Mouse (Mus musculus) stomach, embryonic 14.5 days (tissue): ENCODE data around the gene Ppp1cc. TPM values are rescaled to one million over a fixed set of nuclear protein-coding genes. Genes with fewer than 3 reads are reported as not detected.
"Not testable (repeated sequence)": the region's sequence is repeated elsewhere in the genome, so short reads cannot be mapped to it uniquely, and the experiment has no call there.

Experiments
- ATAC-seq: fragments of 200-750 bp; cut with Nextera tagmentation; 2 replicates; pipeline ENCODE4 v1.8.0; 2017; ENCODE audit warnings: low read depth, moderate TSS enrichment; ENCODE audit not compliant: insufficient number of reproducible peaks, insufficient read depth, low FRiP score
- H3K27ac ChIP-seq: fragments of 300-500 bp; sonication (generic); 2 replicates; pipeline ENCODE4 v1.5.1; 2014; ENCODE audit warnings: mild to moderate bottlenecking, low read length, moderate library complexity, mixed read lengths
- H3K27me3 ChIP-seq: fragments of 300-500 bp; sonication (generic); 2 replicates; pipeline ENCODE4 v1.6.1; 2014; ENCODE audit warnings: low read length, control low read depth, mixed read lengths; ENCODE audit not compliant: control insufficient read depth, insufficient read depth
- H3K36me3 ChIP-seq: fragments of 300-500 bp; sonication (generic); 2 replicates; pipeline ENCODE4 v1.6.1; 2014; ENCODE audit warnings: mild to moderate bottlenecking, control low read depth, low read length, moderate library complexity, mixed read lengths; ENCODE audit not compliant: control insufficient read depth, insufficient read depth
- H3K4me1 ChIP-seq: fragments of 300-500 bp; sonication (generic); 2 replicates; pipeline ENCODE4 v1.6.1; 2014; ENCODE audit warnings: low read length, control low read depth, mixed read lengths; ENCODE audit not compliant: control insufficient read depth, insufficient read depth
- H3K4me2 ChIP-seq: fragments of 300-500 bp; sonication (generic); replicated peaks from 2 replicates; pipeline ENCODE4 v1.6.1; 2014; ENCODE audit warnings: low read depth, low read length, control low read depth
- H3K4me3 ChIP-seq: fragments of 300-500 bp; sonication (generic); 2 replicates; pipeline ENCODE4 v1.5.1; 2014; ENCODE audit warnings: low read depth, low read length, control low read depth
- H3K9ac ChIP-seq: fragments of 300-500 bp; sonication (generic); replicated peaks from 2 replicates; pipeline ENCODE4 v1.6.1; 2014; ENCODE audit warnings: low read depth, mild to moderate bottlenecking, control low read depth, low read length, moderate library complexity, mixed read lengths
- H3K9me3 ChIP-seq: fragments of 300-500 bp; sonication (generic); 2 replicates; pipeline ENCODE4 v1.6.1; 2016; ENCODE audit warnings: low read depth, low read length, control low read depth; ENCODE audit not compliant: control insufficient read depth
- WGBS: fragments of 180-500 bp; shearing (Covaris S2); extraction: QIAGEN DNeasy Blood & Tissue Kit; methylation state at CpG from one replicate; pipeline ENCODE4 v1.1.7; 2014; 5-methylcytosine and 5-hydroxymethylcytosine counted together
- polyA plus RNA-seq: library from polyadenylated mRNA; unstranded; fragments of >200 nt; fragmentation: Nextera tagmentation; extraction: Ambion mirVana; gene quantifications from 2 replicates; pipeline ENCODE4 v1.2.1, GENCODE M21; 2014

The Ppp1cc gene
- polyA plus RNA-seq, 1 experiment from 2014 or later, result 234 TPM

DNA sequence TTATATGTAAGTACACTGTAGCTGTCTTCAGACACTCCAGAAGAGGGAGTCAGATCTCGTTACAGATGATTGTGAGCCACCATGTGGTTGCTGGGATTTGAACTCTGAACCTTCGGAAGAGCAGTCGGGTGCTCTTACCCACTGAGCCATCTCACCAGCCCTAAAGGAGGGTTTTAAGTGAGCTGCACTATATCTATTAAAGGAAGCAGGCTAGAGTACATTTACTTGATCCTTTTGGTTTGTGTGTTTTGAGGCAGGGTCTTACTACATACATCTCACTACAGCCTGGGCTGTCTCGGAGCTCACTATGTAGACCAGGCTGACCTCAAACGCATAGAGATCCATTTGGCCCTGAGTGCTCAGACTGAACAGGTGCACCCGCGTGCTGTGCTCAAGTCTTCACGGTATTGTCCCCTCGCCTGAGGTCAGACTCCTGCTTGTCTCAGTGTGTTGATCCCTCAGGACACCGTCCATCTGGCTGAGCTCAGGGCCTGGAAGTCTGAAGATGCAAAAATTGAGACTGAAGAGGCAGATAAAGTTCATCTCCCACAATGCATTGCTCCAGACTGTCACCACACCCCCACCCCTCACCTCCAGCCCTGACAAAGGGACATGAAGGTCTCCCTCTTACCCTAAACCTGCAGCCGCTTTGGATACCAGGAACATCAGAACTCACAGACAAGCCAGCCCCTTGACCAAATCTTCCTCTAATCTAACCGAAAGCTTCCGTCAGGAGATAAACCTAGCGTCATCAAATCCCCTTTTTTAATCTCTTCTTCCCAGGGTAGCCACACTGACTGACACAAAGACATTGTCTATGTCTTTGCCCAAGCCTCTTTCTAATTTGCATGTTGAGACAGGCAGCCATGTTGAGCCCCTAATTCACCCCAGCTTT, 23.4 kb upstream of the Ppp1cc start:
- no peak overlapping the region for H3K4me3 ChIP-seq
- 91% methylated on average over 14 of the region's 14 CpGs for WGBS
- no peak overlapping the region for H3K4me2 ChIP-seq
- no peak overlapping the region for H3K27ac ChIP-seq
- no peaks in the 10 kb centered on the region for H3K36me3 ChIP-seq
- no peak overlapping the region for H3K9ac ChIP-seq
- no peaks in the 10 kb centered on the region for H3K9me3 ChIP-seq
- H3K4me1 ChIP-seq, result 0 out of 2 replicates have a peak, but pooled peaks cover 5% of the 10 kb centered on the region
- no peak for ATAC-seq
- no peaks in the 10 kb centered on the region for H3K27me3 ChIP-seq

GRCm38 (mm10) chr5:122135290-122135882, 22.7 kb upstream of the Ppp1cc start:
- WGBS, result 73% methylated on average over 3 of the region's 3 CpGs
- H3K9me3 ChIP-seq, result no peaks in the 10 kb centered on the region
- H3K9ac ChIP-seq, result no peak overlapping the region
- no peak overlapping the region for H3K27ac ChIP-seq
- no peak overlapping the region for H3K4me3 ChIP-seq
- H3K27me3 ChIP-seq, result no peaks in the 10 kb centered on the region
- H3K4me1 ChIP-seq, result 0 out of 2 replicates have a peak, but pooled peaks cover 5% of the 10 kb centered on the region
- no peaks in the 10 kb centered on the region for H3K36me3 ChIP-seq
- ATAC-seq, result no peak
- no peak overlapping the region for H3K4me2 ChIP-seq

DNA sequence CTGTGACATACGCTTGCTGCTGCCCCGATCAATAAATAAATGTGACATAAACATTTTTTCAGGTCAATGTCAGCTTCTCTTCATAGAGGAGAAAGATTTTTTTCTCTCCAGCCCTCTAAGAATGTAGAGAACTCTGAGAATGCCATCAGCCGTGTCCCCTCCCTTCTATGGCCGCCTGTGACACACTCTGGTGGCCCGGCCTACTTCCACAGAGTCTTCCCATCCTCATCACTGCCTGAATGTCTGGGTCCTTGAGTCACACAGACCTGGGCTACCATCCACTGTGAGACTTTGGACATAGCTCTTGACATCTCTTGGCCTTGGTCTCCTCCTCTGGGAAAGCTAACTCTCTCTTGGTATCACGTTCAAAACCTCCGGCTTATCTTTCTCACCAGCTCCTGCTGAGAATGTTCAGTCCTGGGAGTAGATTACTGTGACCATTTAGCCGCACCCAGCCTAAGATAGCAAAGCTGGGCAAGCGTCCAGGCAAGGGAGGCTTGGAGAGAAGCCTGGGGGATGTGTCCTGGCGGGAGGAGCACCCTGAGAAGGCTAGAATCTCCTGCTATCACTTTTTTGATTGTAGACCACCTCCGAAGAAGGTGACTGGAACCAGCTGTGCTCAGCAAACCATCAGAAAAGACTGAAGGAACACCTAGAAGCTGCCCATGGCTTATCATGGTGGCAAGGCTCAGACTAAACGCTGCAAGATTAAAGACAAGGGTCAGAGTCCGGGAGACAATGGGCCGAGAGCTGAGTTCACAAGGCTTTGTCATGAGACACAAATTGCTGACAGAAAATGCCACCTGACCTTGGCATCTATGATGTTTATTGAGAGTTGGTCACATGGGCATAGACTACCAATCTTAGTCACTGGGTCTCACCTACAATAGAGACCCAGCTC, 21.3 kb upstream of the Ppp1cc start:
- ATAC-seq, result no peak
- H3K36me3 ChIP-seq, result no peaks in the 10 kb centered on the region
- H3K4me2 ChIP-seq, result no peak overlapping the region
- no peaks in the 10 kb centered on the region for H3K27me3 ChIP-seq
- H3K9me3 ChIP-seq, result no peaks in the 10 kb centered on the region
- H3K4me3 ChIP-seq, result no peak overlapping the region
- H3K9ac ChIP-seq, result no peak overlapping the region
- WGBS, result 57% methylated on average over 14 of the region's 14 CpGs
- no peak overlapping the region for H3K27ac ChIP-seq
- H3K4me1 ChIP-seq, result 0 out of 2 replicates have a peak, but pooled peaks cover 5% of the 10 kb centered on the region

GRCm38 (mm10) chr5:122138856-122139255, 19.2 kb upstream of the Ppp1cc start:
- 75% methylated on average over 15 of the region's 15 CpGs for WGBS
- Histone ChIP-seq H3K4me2 (no peak overlapping the region), H3K27me3 (no peaks in the 10 kb centered on the region), H3K4me1 (0 out of 2 replicates have a peak, but pooled peaks cover 5% of the 10 kb centered on the region), H3K4me3 (no peak overlapping the region), H3K9ac (no peak overlapping the region), H3K36me3 (no peaks in the 10 kb centered on the region), H3K27ac (no peak overlapping the region), H3K9me3 (no peaks in the 10 kb centered on the region)
- ATAC-seq, result no peak

DNA sequence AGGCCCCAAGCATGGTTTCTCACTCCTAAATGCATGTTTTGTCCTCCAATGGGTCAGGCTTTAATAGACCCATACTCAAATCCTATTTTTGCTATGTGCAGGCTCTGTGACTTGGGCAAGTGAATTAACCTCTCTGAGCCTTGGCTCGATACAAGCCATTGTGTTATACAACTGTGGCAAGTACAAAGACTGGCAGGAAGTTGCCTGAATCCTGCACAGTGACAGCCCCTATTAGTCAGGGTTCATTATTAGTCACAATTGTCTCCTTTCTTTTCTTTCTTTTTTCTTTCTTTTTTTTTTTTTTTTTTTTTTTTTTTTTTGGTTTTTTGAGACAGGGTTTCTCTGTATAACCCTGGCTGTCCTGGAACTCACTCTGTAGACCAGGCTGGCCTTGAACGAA, 18.3 kb upstream of the Ppp1cc start:
- H3K4me3 ChIP-seq, ATAC-seq, H3K36me3 ChIP-seq, H3K9me3 ChIP-seq, H3K27ac ChIP-seq, H3K27me3 ChIP-seq, H3K9ac ChIP-seq, H3K4me2 ChIP-seq, H3K4me1 ChIP-seq: not testable (repeated sequence)
- WGBS, result 74% methylated on average over 2 of the region's 2 CpGs

GRCm38 (mm10) chr5:122140723-122141122, 17.4 kb upstream of the Ppp1cc start, which contains the start of gene Ccdc63:
Gene Ccdc63 (minus strand): TSS chr5:122140823.
- 93% methylated on average over 3 of the region's 3 CpGs for WGBS

DNA sequence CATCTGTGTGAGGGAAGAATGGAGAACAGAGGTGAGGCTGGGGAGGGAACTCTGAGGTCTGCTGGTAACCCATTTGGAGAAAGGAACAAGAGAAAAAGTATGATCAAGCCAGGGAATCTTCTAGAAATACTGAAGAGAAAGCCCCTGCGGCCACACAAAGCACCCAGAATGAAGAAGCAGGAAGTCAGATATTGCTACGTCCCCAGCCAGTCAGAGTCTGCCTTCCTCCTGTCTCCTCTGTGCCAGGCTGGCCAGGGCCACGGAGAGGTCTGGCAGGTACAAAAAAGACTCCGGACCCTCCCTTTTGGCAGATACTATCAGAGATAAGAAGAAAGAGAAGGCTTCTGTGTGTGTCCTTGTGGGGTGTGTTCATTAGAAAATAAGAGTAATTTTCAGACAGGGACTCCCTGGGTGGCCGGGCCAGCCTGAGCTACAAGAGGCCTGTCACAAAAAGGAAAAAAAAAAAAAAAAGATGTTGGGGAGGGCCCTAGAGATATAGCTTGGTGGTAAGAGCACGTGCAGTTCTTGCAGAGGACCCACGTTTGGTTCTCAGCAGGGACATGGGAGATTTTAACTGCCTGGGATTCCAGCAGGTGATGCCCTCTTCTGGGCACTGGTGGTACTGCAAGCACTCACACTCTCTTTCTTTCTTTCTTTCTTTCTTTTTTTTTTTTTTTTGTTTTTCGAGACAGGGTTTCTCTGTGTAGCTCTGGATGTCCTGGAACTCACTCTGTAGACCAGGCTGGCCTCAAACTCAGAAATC, 15.7 kb upstream of the Ppp1cc start:
- H3K4me2 ChIP-seq, result no peak overlapping the region
- H3K9me3 ChIP-seq, result no peaks in the 10 kb centered on the region
- no peak overlapping the region for H3K27ac ChIP-seq
- 59% methylated on average over 7 of the region's 8 CpGs for WGBS
- no peaks in the 10 kb centered on the region for H3K27me3 ChIP-seq
- ATAC-seq, result no peak
- H3K4me1 ChIP-seq, result peaks cover 7% of the 10 kb centered on the region; the same call in 1 of the 2 replicates
- no peaks in the 10 kb centered on the region for H3K36me3 ChIP-seq
- H3K9ac ChIP-seq, result no peak overlapping the region
- no peak overlapping the region for H3K4me3 ChIP-seq

More at GRCm38 (mm10) chr5:122140723-122141122, 17.4 kb upstream of the Ppp1cc start, which contains the start of gene Ccdc63:
- 0 out of 2 replicates have a peak, but pooled peaks cover 5% of the 10 kb centered on the region for H3K4me1 ChIP-seq
- no peaks in the 10 kb centered on the region for H3K9me3 ChIP-seq
- H3K27me3 ChIP-seq, result no peaks in the 10 kb centered on the region
- no peaks in the 10 kb centered on the region for H3K36me3 ChIP-seq
- H3K9ac ChIP-seq, result no peak within 1 kb of the TSS
- H3K4me2 ChIP-seq, result no peak within 1 kb of the TSS
- H3K4me3 ChIP-seq, result no peak within 1 kb of the TSS
- ATAC-seq, result no peak
- H3K27ac ChIP-seq, result no peak within 1 kb of the TSS
